In the genomic region with DNA sequence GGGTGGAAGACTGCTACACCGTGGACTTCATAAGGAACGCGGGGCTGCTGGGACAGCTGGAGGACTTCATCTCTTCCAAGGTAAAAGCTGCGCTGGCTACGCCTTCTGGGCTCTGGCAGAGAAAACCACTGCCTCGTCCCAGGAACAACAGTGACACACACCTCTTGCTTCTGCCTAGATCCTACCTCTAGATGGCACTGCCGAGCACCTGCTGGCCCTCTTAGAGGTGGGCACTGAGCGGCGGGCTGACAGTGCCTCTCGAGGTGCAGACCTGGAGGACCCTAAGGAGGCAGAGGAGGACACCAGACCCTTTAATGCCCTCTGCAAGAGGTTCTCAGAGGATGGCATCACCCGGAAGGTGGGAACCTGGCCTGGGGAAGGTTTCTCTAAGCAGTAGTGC, we compare ENCODE assay signal across 8 mouse cellular contexts. TPM values are rescaled to one million over a fixed set of nuclear protein-coding genes. Genes with fewer than 3 reads are reported as not detected.
DNase-seq lines count a peak whose midpoint lies in the region; ATAC-seq and TF ChIP-seq lines count a peak whose summit lies in the region.
"Had no signal": no experiment of that assay in that cellular context is flagged by ENCODE, and none has a peak within 500 bp of the region (broad histone marks: within the 10 kb centered on the region; RNA-seq: fewer than 3 reads in every experiment).

No protein-coding gene starts in this region.

- no peaks in the 10 kb centered on the region for H3K27me3 ChIP-seq in embryonic facial prominence, embryonic 12.5 days
- no peaks in the 10 kb centered on the region for H3K27me3 ChIP-seq in kidney, adult 2 months (replicated peaks; ENCODE audit: control insufficient read depth, insufficient read depth, low read length)
- H3K27me3 ChIP-seq in thymus, adult 2 months (ENCODE audit: control insufficient read depth, insufficient read depth, low read length): no peaks in the 10 kb centered on the region

- peak; percentile 70; the same call in 1 of the 2 replicates for ATAC-seq in embryonic facial prominence, embryonic 12.5 days (ENCODE audit: insufficient number of reproducible peaks, insufficient read depth, low FRiP score, low TSS enrichment)
- peak; percentile 91 for ATAC-seq in megakaryocyte progenitor cell, adult 5-6 weeks (replicated peaks; ENCODE audit: poor library complexity)

- H3K4me1 ChIP-seq in embryonic facial prominence, embryonic 12.5 days: no peaks in the 10 kb centered on the region
- H3K4me1 ChIP-seq in kidney, adult 2 months (ENCODE audit: control insufficient read depth, insufficient read depth, low read length): no peaks in the 10 kb centered on the region
- no peaks in the 10 kb centered on the region for H3K4me1 ChIP-seq in thymus, adult 2 months (replicated peaks; ENCODE audit: control insufficient read depth, insufficient read depth, low read length)
- H3K4me1 ChIP-seq: heart, embryonic 13.5 days had no signal

- H3K9me3 ChIP-seq in embryonic facial prominence, embryonic 12.5 days: no peaks in the 10 kb centered on the region
- H3K9me3 ChIP-seq: heart, embryonic 13.5 days had no signal

- H3K4me3 ChIP-seq in embryonic facial prominence, embryonic 12.5 days: no peak overlapping the region
- no peak overlapping the region for H3K4me3 ChIP-seq in kidney, adult 2 months (ENCODE audit: insufficient read depth, low read depth, low read length)
- H3K4me3 ChIP-seq in thymus, adult 2 months (ENCODE audit: control insufficient read depth, insufficient read depth, low read length): no peak overlapping the region
- H3K4me3 ChIP-seq: heart, embryonic 13.5 days had no signal

- no peaks in the 10 kb centered on the region for H3K36me3 ChIP-seq in embryonic facial prominence, embryonic 12.5 days
- no peaks in the 10 kb centered on the region for H3K36me3 ChIP-seq in kidney, adult 2 months (ENCODE audit: control insufficient read depth, insufficient read depth, low read length)
- no peaks in the 10 kb centered on the region for H3K36me3 ChIP-seq in thymus, adult 2 months (ENCODE audit: control insufficient read depth, insufficient read depth, low read length)
- H3K36me3 ChIP-seq: heart, embryonic 13.5 days had no signal

- TF ChIP-seq CTCF in kidney, adult 2 months (conservative IDR thresholded peaks at IDR 0.05; ENCODE audit: insufficient read depth, insufficient read length, low read depth, low read length): peak; percentile 59
- TF ChIP-seq CTCF in thymus, adult 2 months (IDR thresholded peaks at IDR 0.05; ENCODE audit: borderline replicate concordance, control insufficient read depth, extremely low read depth, insufficient read depth, low read length, poor library complexity): peak; percentile 62; the same call in 1 of the 2 replicates

- 13% methylated on average over 11 of the region's 11 CpGs for WGBS in embryonic facial prominence, embryonic 12.5 days
- WGBS in kidney, adult 2 months: 24% methylated on average over 11 of the region's 11 CpGs
- 29% methylated on average over 11 of the region's 11 CpGs for WGBS in thymus, adult 2 months

- peak; percentile 20 to 44 for DNase-seq in right cerebral cortex, adult 2 months (ENCODE audit: low spot score in 2 of 2)
- no peak for DNase-seq in right cerebral cortex, postnatal 25 days
- DNase-seq in adrenal gland, adult 18-20 months (ENCODE audit: low spot score in 2 of 2): peak; percentile 40 to 49
- peak; percentile 3 for DNase-seq in kidney, adult 2 months
- peak; percentile 55 for DNase-seq in thymus, adult 2 months

- no peak overlapping the region for H3K4me2 ChIP-seq in embryonic facial prominence, embryonic 12.5 days (replicated peaks)
- H3K4me2 ChIP-seq: heart, embryonic 13.5 days had no signal

- H3K9ac ChIP-seq in embryonic facial prominence, embryonic 12.5 days: no peak overlapping the region
- H3K9ac ChIP-seq: heart, embryonic 13.5 days had no signal

- no peak for TF ChIP-seq POLR2A in kidney, adult 2 months (IDR thresholded peaks at IDR 0.05; ENCODE audit: low read depth, low read length)
- TF ChIP-seq POLR2A in thymus, adult 2 months (IDR thresholded peaks at IDR 0.05; ENCODE audit: control insufficient read depth, extremely low read depth, insufficient read depth, low read length, poor library complexity): no peak

- H3K27ac ChIP-seq in embryonic facial prominence, embryonic 12.5 days: no peak overlapping the region
- no peak overlapping the region for H3K27ac ChIP-seq in kidney, adult 2 months (ENCODE audit: insufficient read depth, low read depth, low read length)
- no peak overlapping the region for H3K27ac ChIP-seq in thymus, adult 2 months (ENCODE audit: control insufficient read depth, insufficient read depth, low read length)
- H3K27ac ChIP-seq: heart, embryonic 13.5 days had no signal

RNA-seq across cellular contexts. Expression of gene Utf1, which starts 12.9 kb away (rescaled TPM):
- not detected for total RNA-seq in adrenal gland, adult 18-20 months (2021)
- polyA plus RNA-seq in embryonic facial prominence, embryonic 12.5 days (2016; fragmentation: Nextera tagmentation; extraction: Ambion mirVana): 0.22 TPM in 1 of 2 replicates, not detected in the other
- polyA plus RNA-seq in kidney, adult 2 months (2012; rRNA removed): 0.13 TPM in 1 of 2 replicates, not detected in the other
- total RNA-seq in megakaryocyte progenitor cell, adult 5-6 weeks (2015): not detected in 2 replicates
- not detected in 2 replicates for total RNA-seq in megakaryocyte progenitor cell, adult 5-6 weeks (2017)
- 13.8 and 14.2 TPM in 2 replicates for polyA plus RNA-seq in thymus, adult 2 months (2012; rRNA removed)
- polyA plus RNA-seq: heart, embryonic 13.5 days had no signal

RNA-seq across cellular contexts. Expression of gene Kndc1, which starts 36.2 kb away (rescaled TPM):
- total RNA-seq in adrenal gland, adult 18-20 months (2021): 1 to 10 TPM in 1 of 2 experiments, under 1 TPM in 1; 0.93 to 1.2 TPM
- polyA plus RNA-seq in embryonic facial prominence, embryonic 12.5 days (2016; fragmentation: Nextera tagmentation; extraction: Ambion mirVana): 0.15 and 0.28 TPM in 2 replicates
- polyA plus RNA-seq in kidney, adult 2 months (2012; rRNA removed): 0.02 TPM in 1 of 2 replicates, not detected in the other
- total RNA-seq in megakaryocyte progenitor cell, adult 5-6 weeks (2015): not detected in 2 replicates
- total RNA-seq in megakaryocyte progenitor cell, adult 5-6 weeks (2017): not detected in 2 replicates
- 3.6 and 4.8 TPM in 2 replicates for polyA plus RNA-seq in thymus, adult 2 months (2012; rRNA removed)

RNA-seq across cellular contexts. Expression of gene 6430531B16Rik, which starts 47.8 kb away (rescaled TPM):
- not detected for total RNA-seq in adrenal gland, adult 18-20 months (2021)
- 0.14 and 0.92 TPM in 2 replicates for polyA plus RNA-seq in embryonic facial prominence, embryonic 12.5 days (2016; fragmentation: Nextera tagmentation; extraction: Ambion mirVana)
- 0.13 and 0.29 TPM in 2 replicates for polyA plus RNA-seq in kidney, adult 2 months (2012; rRNA removed)
- total RNA-seq in megakaryocyte progenitor cell, adult 5-6 weeks (2015): 0.10 and 0.27 TPM in 2 replicates
- total RNA-seq in megakaryocyte progenitor cell, adult 5-6 weeks (2017): 0.57 TPM in 1 of 2 replicates, not detected in the other
- polyA plus RNA-seq in thymus, adult 2 months (2012; rRNA removed): 0.73 and 0.84 TPM in 2 replicates

Comparison
In these comparisons a context has a peak if more than half of its experiments do, and no peak if none do; other contexts are left out.
1. RNA of gene Utf1, which starts 12.9 kb away (polyA plus RNA-seq): 13.8 to 14.2 TPM in thymus, adult 2 months; 0.22 TPM in embryonic facial prominence, embryonic 12.5 days and 0.13 TPM in kidney, adult 2 months; every median in the first group is over 10 times any median in the second.